Mouse (Mus musculus): Measurements from ENCODE around the gene Gm20388. TPM values are rescaled to one million over a fixed set of nuclear protein-coding genes. Genes with fewer than 3 reads are reported as not detected.

The Gm20388 gene
- polyA plus RNA-seq, 1 experiment from 2014 or later: 3.6 TPM

GRCm38 (mm10) chr8:119978770-119979381 lies 68.2 kb downstream of the Gm20388 start:
- WGBS: 68% methylated on average over 11 of the region's 11 CpGs
- no peak overlapping the region for H3K27ac ChIP-seq (replicated peaks)
- no peaks in the 10 kb centered on the region for H3K27me3 ChIP-seq (replicated peaks; ENCODE audit: low read depth, poor library complexity, severe bottlenecking)
- DNase-seq (ENCODE audit: low spot score): no peak
- no peak overlapping the region for H3K4me3 ChIP-seq
- no peaks in the 10 kb centered on the region for H3K36me3 ChIP-seq (replicated peaks)
- no peaks in the 10 kb centered on the region for H3K9me3 ChIP-seq
- H3K4me1 ChIP-seq: peaks cover 8% of the 10 kb centered on the region

GRCm38 (mm10) chr8:119981253-119981652 lies 70.6 kb downstream of the Gm20388 start:
- H3K4me1 ChIP-seq: peaks cover 16% of the 10 kb centered on the region
- no peak for DNase-seq (ENCODE audit: low spot score)
- no peak overlapping the region for H3K27ac ChIP-seq (replicated peaks)
- no peaks in the 10 kb centered on the region for H3K36me3 ChIP-seq (replicated peaks)
- no peaks in the 10 kb centered on the region for H3K27me3 ChIP-seq (replicated peaks; ENCODE audit: low read depth, poor library complexity, severe bottlenecking)
- 74% methylated on average over 4 of the region's 4 CpGs for WGBS
- no peak overlapping the region for H3K4me3 ChIP-seq
- H3K9me3 ChIP-seq: no peaks in the 10 kb centered on the region

- Histone ChIP-seq H3K27me3 (replicated peaks; ENCODE audit: low read depth, poor library complexity, severe bottlenecking) (no peaks in the 10 kb centered on the region), H3K4me3 (no peak overlapping the region), H3K27ac (replicated peaks) (no peak overlapping the region), H3K4me1 (peaks cover 16% of the 10 kb centered on the region; the same call in 1 of the 2 replicates), H3K36me3 (replicated peaks) (no peaks in the 10 kb centered on the region), H3K9me3 (no peaks in the 10 kb centered on the region)
- no peak for DNase-seq (ENCODE audit: low spot score)
Measured at GRCm38 (mm10) chr8:119984085-119984484, 73.4 kb downstream of the Gm20388 start.

GRCm38 (mm10) chr8:119986174-119986573 lies 75.5 kb downstream of the Gm20388 start:
- H3K9me3 ChIP-seq: no peaks in the 10 kb centered on the region
- no peaks in the 10 kb centered on the region for H3K36me3 ChIP-seq (replicated peaks)
- WGBS: 68% methylated on average over 5 of the region's 5 CpGs
- DNase-seq (ENCODE audit: low spot score): no peak
- H3K4me3 ChIP-seq: no peak overlapping the region
- H3K4me1 ChIP-seq: peaks cover 14% of the 10 kb centered on the region; the same call in 1 of the 2 replicates
- H3K27ac ChIP-seq (replicated peaks): no peak overlapping the region
- peaks cover 9% of the 10 kb centered on the region for H3K27me3 ChIP-seq (replicated peaks; ENCODE audit: low read depth, poor library complexity, severe bottlenecking)

- 0 out of 2 replicates have a peak overlapping the region, but pooled peaks have one; percentile 8 for H3K27ac ChIP-seq (replicated peaks)
- peaks cover 27% of the 10 kb centered on the region for H3K4me1 ChIP-seq
- H3K4me3 ChIP-seq: no peak overlapping the region
- no peak for DNase-seq (ENCODE audit: low spot score)
- no peaks in the 10 kb centered on the region for H3K9me3 ChIP-seq
- H3K27me3 ChIP-seq (replicated peaks; ENCODE audit: low read depth, poor library complexity, severe bottlenecking): peaks cover 28% of the 10 kb centered on the region
- no peaks in the 10 kb centered on the region for H3K36me3 ChIP-seq (replicated peaks)
- 78% methylated on average over 15 of the region's 15 CpGs for WGBS
Measured at GRCm38 (mm10) chr8:119988087-119988486, 77.4 kb downstream of the Gm20388 start.

- no peaks in the 10 kb centered on the region for H3K9me3 ChIP-seq
- H3K27ac ChIP-seq (replicated peaks): peak within 1 kb of the TSS; percentile 2; the same call in 1 of the 2 replicates
- no peaks in the 10 kb centered on the region for H3K36me3 ChIP-seq (replicated peaks)
- H3K4me3 ChIP-seq: peak within 1 kb of the TSS; percentile 56
- peaks cover 43% of the 10 kb centered on the region for H3K27me3 ChIP-seq (replicated peaks; ENCODE audit: low read depth, poor library complexity, severe bottlenecking)
- H3K4me1 ChIP-seq: peaks cover 53% of the 10 kb centered on the region
- DNase-seq (ENCODE audit: low spot score): peak; percentile 94
- WGBS: under 1% methylated on average over 25 of the region's 25 CpGs
Measured at GRCm38 (mm10) chr8:119992249-119992648, 81.6 kb downstream of the Gm20388 start, which contains the start of gene Crispld2. Gene Crispld2, plus strand, starts transcription at chr8:119992438.

- DNase-seq (ENCODE audit: low spot score): peak; percentile 47
- WGBS: 59% methylated on average over 7 of the region's 7 CpGs
Measured at GRCm38 (mm10) chr8:119994114-119994513, 83.5 kb downstream of the Gm20388 start.

GRCm38 (mm10) chr8:119994556-119994955 lies 83.9 kb downstream of the Gm20388 start:
- Histone ChIP-seq H3K27ac (replicated peaks) (peak overlapping the region; percentile 65), H3K27me3 (replicated peaks; ENCODE audit: low read depth, poor library complexity, severe bottlenecking) (peaks cover 43% of the 10 kb centered on the region)
- WGBS: 36% methylated on average over 6 of the region's 6 CpGs

More at GRCm38 (mm10) chr8:119994114-119994513, 83.5 kb downstream of the Gm20388 start:
- no peaks in the 10 kb centered on the region for H3K36me3 ChIP-seq (replicated peaks)
- peak overlapping the region; percentile 19; the same call in 1 of the 2 replicates for H3K4me3 ChIP-seq
- H3K27me3 ChIP-seq (replicated peaks; ENCODE audit: low read depth, poor library complexity, severe bottlenecking): peaks cover 43% of the 10 kb centered on the region
- no peaks in the 10 kb centered on the region for H3K9me3 ChIP-seq
- peaks cover 66% of the 10 kb centered on the region for H3K4me1 ChIP-seq
- H3K27ac ChIP-seq (replicated peaks): peak overlapping the region; percentile 65

GRCm38 (mm10) chr8:119997266-119997665 lies 86.6 kb downstream of the Gm20388 start:
- H3K4me3 ChIP-seq: no peak overlapping the region
- DNase-seq (ENCODE audit: low spot score): no peak
- WGBS: 83% methylated on average over 4 of the region's 4 CpGs
- H3K9me3 ChIP-seq: no peaks in the 10 kb centered on the region
- no peaks in the 10 kb centered on the region for H3K36me3 ChIP-seq (replicated peaks)
- H3K27ac ChIP-seq (replicated peaks): no peak overlapping the region; the same call in 1 of the 2 replicates
- H3K4me1 ChIP-seq: peaks cover 71% of the 10 kb centered on the region
- H3K27me3 ChIP-seq (replicated peaks; ENCODE audit: low read depth, poor library complexity, severe bottlenecking): peaks cover 23% of the 10 kb centered on the region

More at GRCm38 (mm10) chr8:119994556-119994955, 83.9 kb downstream of the Gm20388 start:
- DNase-seq (ENCODE audit: low spot score): peak; percentile 59
- Histone ChIP-seq H3K4me1 (peaks cover 66% of the 10 kb centered on the region), H3K36me3 (replicated peaks) (no peaks in the 10 kb centered on the region), H3K9me3 (no peaks in the 10 kb centered on the region), H3K4me3 (peak overlapping the region; percentile 19; the same call in 1 of the 2 replicates)

- Histone ChIP-seq H3K36me3 (replicated peaks) (no peaks in the 10 kb centered on the region), H3K4me1 (peaks cover 66% of the 10 kb centered on the region), H3K9me3 (no peaks in the 10 kb centered on the region), H3K4me3 (no peak overlapping the region), H3K27ac (replicated peaks) (peak overlapping the region; percentile 36; the same call in 1 of the 2 replicates), H3K27me3 (replicated peaks; ENCODE audit: low read depth, poor library complexity, severe bottlenecking) (no peaks in the 10 kb centered on the region; the same call in 1 of the 2 replicates)
- DNase-seq (ENCODE audit: low spot score): no peak
- WGBS: 72% methylated on average over 8 of the region's 8 CpGs
Measured at GRCm38 (mm10) chr8:120000461-120000860, 89.8 kb downstream of the Gm20388 start.

GRCm38 (mm10) chr8:120001712-120002111 lies 91.1 kb downstream of the Gm20388 start:
- H3K4me1 ChIP-seq: peaks cover 64% of the 10 kb centered on the region
- H3K9me3 ChIP-seq: no peaks in the 10 kb centered on the region
- H3K36me3 ChIP-seq (replicated peaks): no peaks in the 10 kb centered on the region
- no peak overlapping the region for H3K27ac ChIP-seq (replicated peaks)
- no peak overlapping the region for H3K4me3 ChIP-seq
- DNase-seq (ENCODE audit: low spot score): peak; percentile 36
- WGBS: 73% methylated on average over 7 of the region's 7 CpGs
- no peaks in the 10 kb centered on the region for H3K27me3 ChIP-seq (replicated peaks; ENCODE audit: low read depth, poor library complexity, severe bottlenecking)

- Histone ChIP-seq H3K4me1 (peaks cover 65% of the 10 kb centered on the region), H3K4me3 (no peak overlapping the region), H3K36me3 (replicated peaks) (no peaks in the 10 kb centered on the region), H3K9me3 (no peaks in the 10 kb centered on the region), H3K27me3 (replicated peaks; ENCODE audit: low read depth, poor library complexity, severe bottlenecking) (no peaks in the 10 kb centered on the region), H3K27ac (replicated peaks) (peak overlapping the region; percentile 30; the same call in 1 of the 2 replicates)
- DNase-seq (ENCODE audit: low spot score): no peak
- whole genome bisulfite sequencing: 64% methylated on average over 9 of the region's 9 CpGs
Measured at GRCm38 (mm10) chr8:120002348-120002747, 91.7 kb downstream of the Gm20388 start.

- Histone ChIP-seq H3K36me3 (replicated peaks) (no peaks in the 10 kb centered on the region), H3K4me3 (no peak overlapping the region), H3K4me1 (peaks cover 54% of the 10 kb centered on the region), H3K9me3 (no peaks in the 10 kb centered on the region), H3K27me3 (replicated peaks; ENCODE audit: low read depth, poor library complexity, severe bottlenecking) (no peaks in the 10 kb centered on the region), H3K27ac (replicated peaks) (peak overlapping the region; percentile 60)
- 47% methylated on average over 14 of the region's 14 CpGs for whole genome bisulfite sequencing
- peak; percentile 63 for DNase-seq (ENCODE audit: low spot score)
Measured at GRCm38 (mm10) chr8:120004154-120004702, 93.6 kb downstream of the Gm20388 start.

Measured in embryonic facial prominence, embryonic 10.5 days (tissue).